Mouse (Mus musculus) MEL (cell line): ENCODE results near the gene Spaca1.

Experiments used
- CTCF ChIP-seq, 3 experiments: IDR thresholded peaks in 2 of 3; conservative IDR thresholded peaks in 1 of 3; 2 replicates each; pipeline ENCODE4 v1.5.1; 2011 to 2012; ENCODE audit warnings: low read length in 3 of 3, low read depth in 2 of 3, mild to moderate bottlenecking in 2 of 3, improper control_type of control experiment in 1 of 3, inconsistent platforms in 1 of 3, mixed read lengths in 1 of 3, moderate library complexity in 1 of 3; ENCODE audit not compliant: control insufficient read depth in 1 of 3, insufficient read depth in 1 of 3, poor library complexity in 1 of 3, severe bottlenecking in 1 of 3
- EP300 ChIP-seq, 2 experiments: IDR thresholded peaks; 2 replicates each; pipeline ENCODE4 v1.6.1; 2011; ENCODE audit warnings: improper control_type of control experiment in 2 of 2, low read length in 2 of 2, low read depth in 1 of 2, mild to moderate bottlenecking in 1 of 2
- MEF2A ChIP-seq: IDR thresholded peaks from 2 replicates; pipeline ENCODE4 v1.6.1; 2014; ENCODE audit warnings: low read depth, mild to moderate bottlenecking, inconsistent platforms, low read length, improper control_type of control experiment; ENCODE audit not compliant: poor library complexity, insufficient replicate concordance, severe bottlenecking; ENCODE audit errors: extremely low read depth
- POLR2A ChIP-seq, 2 experiments: IDR thresholded peaks; 2 replicates each; pipeline ENCODE4 v1.6.1; 2011 to 2012; ENCODE audit warnings: low read length in 2 of 2, mild to moderate bottlenecking in 2 of 2, control low read depth in 1 of 2, improper control_type of control experiment in 1 of 2, low read depth in 1 of 2, moderate library complexity in 1 of 2; ENCODE audit not compliant: control insufficient read depth in 1 of 2, insufficient read depth in 1 of 2, poor library complexity in 1 of 2
- POLR2AphosphoS2 ChIP-seq: IDR thresholded peaks from 2 replicates; pipeline ENCODE4 v1.6.1; 2011; ENCODE audit warnings: low read length, improper control_type of control experiment
- RCOR1 ChIP-seq: IDR thresholded peaks from 2 replicates; pipeline ENCODE4 v1.6.1; 2012; ENCODE audit warnings: low read depth, mild to moderate bottlenecking, inconsistent platforms, low read length, improper control_type of control experiment
- ZC3H11A ChIP-seq: IDR thresholded peaks from 2 replicates; pipeline ENCODE4 v1.6.1; 2012; ENCODE audit warnings: low read depth, mild to moderate bottlenecking, inconsistent platforms, low read length, improper control_type of control experiment

DNA sequence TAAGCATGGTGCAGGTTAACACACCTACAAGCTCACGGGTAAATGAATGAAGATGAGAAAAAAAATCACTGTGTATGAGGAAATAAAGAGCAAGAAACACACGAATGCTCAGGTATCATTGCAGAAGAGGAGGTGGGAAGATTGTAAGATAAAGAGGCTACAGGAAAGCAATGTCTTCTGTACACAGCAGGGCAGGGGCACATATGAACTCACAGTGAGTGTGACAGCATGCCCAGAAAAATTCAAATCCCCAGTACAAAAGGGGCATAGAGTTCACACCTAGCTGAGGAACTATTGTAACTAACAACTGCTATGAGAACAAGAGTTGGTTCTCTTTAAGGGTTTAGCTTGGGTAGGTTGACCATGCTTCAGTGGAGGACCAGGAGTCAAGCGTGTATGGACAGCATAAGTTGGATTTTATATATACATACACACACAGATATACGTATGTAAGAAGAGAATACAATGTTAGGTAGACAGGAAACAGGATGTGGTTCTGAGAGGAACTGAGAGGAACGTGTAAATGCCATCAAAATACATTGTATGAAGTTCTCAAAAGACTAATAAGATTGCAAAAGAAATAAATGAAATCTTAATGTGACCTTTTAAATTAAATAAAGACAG lies 61.4 kb downstream of the Spaca1 start:
- TF ChIP-seq RCOR1 (no peak), POLR2A (IDR thresholded peaks at IDR 0.05; ENCODE audit: control insufficient read depth in 1 of 2, insufficient read depth in 1 of 2, low read depth in 1 of 2, low read length in 2 of 2, poor library complexity in 1 of 2) (no peak), EP300 (IDR thresholded peaks at IDR 0.05; ENCODE audit: low read depth in 1 of 2, low read length in 2 of 2) (no peak), ZC3H11A (no peak), CTCF (IDR thresholded peaks at IDR 0.05 in 2 of 3, conservative IDR thresholded peaks at IDR 0.05 in 1 of 3; ENCODE audit: control insufficient read depth in 1 of 3, insufficient read depth in 1 of 3, low read depth in 2 of 3, low read length in 3 of 3, poor library complexity in 1 of 3, severe bottlenecking in 1 of 3) (no peak), MEF2A (no peak), POLR2AphosphoS2 (no peak)
